Mouse (Mus musculus) testis, adult 2 months (tissue): ENCODE measurements around the gene Ahcy.

Experiments
- CTCF ChIP-seq: fragments of 200-500 bp; IDR thresholded peaks from 2 replicates; pipeline ENCODE4 v1.5.1; 2012; ENCODE audit warnings: low read depth, mild to moderate bottlenecking, inconsistent platforms, low read length, moderate library complexity; ENCODE audit not compliant: control insufficient read depth, insufficient read depth, insufficient replicate concordance
- POLR2A ChIP-seq: fragments of 200-500 bp; IDR thresholded peaks from 2 replicates; pipeline ENCODE4 v1.6.1; 2012; ENCODE audit warnings: low read depth, mild to moderate bottlenecking, inconsistent platforms, low read length, moderate library complexity; ENCODE audit not compliant: control insufficient read depth

DNA sequence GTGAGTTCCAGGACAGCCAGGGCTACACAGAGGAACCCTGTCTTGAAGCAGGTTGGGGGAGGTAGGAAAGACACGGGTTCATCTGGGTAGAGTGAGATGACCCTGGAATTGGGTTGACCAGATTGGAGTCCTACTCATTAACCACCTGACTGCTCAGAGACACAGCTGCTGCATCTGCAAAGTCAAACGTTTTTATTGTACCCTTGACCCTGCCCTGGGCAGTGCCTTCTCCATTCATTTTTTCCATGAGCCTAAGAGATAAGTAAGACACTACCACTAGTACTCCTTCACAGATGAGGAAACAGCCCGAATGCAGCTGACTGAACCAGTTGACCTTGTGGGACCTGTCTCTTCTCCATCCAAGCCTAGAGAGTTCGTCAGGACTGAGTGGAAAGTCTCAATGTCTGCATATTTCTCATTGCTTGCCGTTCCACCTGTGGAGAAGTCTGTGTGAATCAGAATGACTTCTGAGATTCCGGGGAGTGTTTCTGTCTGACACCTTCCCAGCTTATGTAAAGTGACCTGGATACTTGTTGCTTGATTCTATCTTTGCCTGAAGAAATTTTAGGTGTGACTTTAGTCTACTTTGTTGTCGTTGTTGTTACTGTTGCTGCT is 41.0 kb upstream of the Ahcy start:
- TF ChIP-seq CTCF (no peak), POLR2A (no peak)
